In genomic region chr14:59836876-59837543, GRCm38 (mm10) we compare ENCODE assay signal across 16 mouse cellular contexts.
DNase-seq lines count a peak whose midpoint lies in the region; ATAC-seq and TF ChIP-seq lines count a peak whose summit lies in the region.
"Had no signal": no experiment of that assay in that cellular context is flagged by ENCODE, and none has a peak within 500 bp of the region (broad histone marks: within the 10 kb centered on the region; RNA-seq: fewer than 3 reads in every experiment).

No protein-coding gene starts in this region.

- no peak for DNase-seq in embryonic facial prominence, embryonic 10.5 days (ENCODE audit: low spot score)
- DNase-seq in hindbrain, postnatal 0 days (ENCODE audit: low spot score): no peak
- peak; percentile 16 to 17 for DNase-seq in right cerebral cortex, adult 2 months (ENCODE audit: low spot score in 2 of 2)
- no peak for DNase-seq in right cerebral cortex, postnatal 25 days
- DNase-seq in ovary, postnatal 14 days (ENCODE audit: low spot score): no peak
- DNase-seq: adrenal gland, postnatal 36 days; heart, postnatal 10 days; kidney, adult 9 months; layer of hippocampus, postnatal 36 days; thymus, postnatal 36 days had no signal

- H3K36me3 ChIP-seq in embryonic facial prominence, embryonic 12.5 days: no peaks in the 10 kb centered on the region
- no peaks in the 10 kb centered on the region for H3K36me3 ChIP-seq in embryonic facial prominence, embryonic 10.5 days (replicated peaks)
- H3K36me3 ChIP-seq in hindbrain, embryonic 16.5 days (ENCODE audit: control insufficient read depth, insufficient read depth, low read length): no peaks in the 10 kb centered on the region
- H3K36me3 ChIP-seq in hindbrain, postnatal 0 days (ENCODE audit: insufficient read depth, low read length): no peaks in the 10 kb centered on the region

- H3K27me3 ChIP-seq in embryonic facial prominence, embryonic 12.5 days: no peaks in the 10 kb centered on the region
- no peaks in the 10 kb centered on the region for H3K27me3 ChIP-seq in embryonic facial prominence, embryonic 10.5 days (replicated peaks; ENCODE audit: low read depth, poor library complexity, severe bottlenecking)
- no peaks in the 10 kb centered on the region for H3K27me3 ChIP-seq in hindbrain, embryonic 16.5 days (replicated peaks; ENCODE audit: control insufficient read depth, insufficient read depth, low read length)
- no peaks in the 10 kb centered on the region for H3K27me3 ChIP-seq in hindbrain, postnatal 0 days (ENCODE audit: insufficient read depth, low read length)

- no peak for ATAC-seq in embryonic facial prominence, embryonic 12.5 days (ENCODE audit: insufficient number of reproducible peaks, insufficient read depth, low FRiP score, low TSS enrichment)
- no peak for ATAC-seq in hindbrain, embryonic 16.5 days
- ATAC-seq in hindbrain, postnatal 0 days: no peak; the same call in 1 of the 2 replicates
- ATAC-seq: inflammation-experienced regulatory T-cells, adult 6 months; Patski had no signal

- H3K4me2 ChIP-seq in embryonic facial prominence, embryonic 12.5 days (replicated peaks): 0 out of 2 replicates have a peak overlapping the region, but pooled peaks have one; percentile 2
- H3K4me2 ChIP-seq in hindbrain, embryonic 16.5 days (ENCODE audit: low read length): no peak overlapping the region
- no peak overlapping the region for H3K4me2 ChIP-seq in hindbrain, postnatal 0 days (ENCODE audit: low read depth, low read length)

- H3K4me1 ChIP-seq in embryonic facial prominence, embryonic 12.5 days: peaks cover 4% of the 10 kb centered on the region; the same call in 1 of the 2 replicates
- H3K4me1 ChIP-seq in embryonic facial prominence, embryonic 10.5 days: peaks cover 14% of the 10 kb centered on the region
- H3K4me1 ChIP-seq in hindbrain, embryonic 16.5 days (ENCODE audit: control insufficient read depth, insufficient read depth, low read depth, low read length): no peaks in the 10 kb centered on the region
- no peaks in the 10 kb centered on the region for H3K4me1 ChIP-seq in hindbrain, postnatal 0 days (ENCODE audit: insufficient read depth, low read length)

- no peak overlapping the region for H3K9ac ChIP-seq in embryonic facial prominence, embryonic 12.5 days
- no peak overlapping the region for H3K9ac ChIP-seq in hindbrain, embryonic 16.5 days (ENCODE audit: low read depth, low read length)
- no peak overlapping the region for H3K9ac ChIP-seq in hindbrain, postnatal 0 days (replicated peaks; ENCODE audit: low read length)
- H3K9ac ChIP-seq: liver, embryonic 14.5 days had no signal

- H3K9me3 ChIP-seq in embryonic facial prominence, embryonic 12.5 days: no peaks in the 10 kb centered on the region
- no peaks in the 10 kb centered on the region for H3K9me3 ChIP-seq in embryonic facial prominence, embryonic 10.5 days
- no peaks in the 10 kb centered on the region for H3K9me3 ChIP-seq in hindbrain, embryonic 16.5 days (ENCODE audit: control insufficient read depth, low read length)
- H3K9me3 ChIP-seq in hindbrain, postnatal 0 days (ENCODE audit: low read length): no peaks in the 10 kb centered on the region

- peak overlapping the region; percentile 23; the same call in 1 of the 2 replicates for H3K27ac ChIP-seq in embryonic facial prominence, embryonic 12.5 days
- no peak overlapping the region for H3K27ac ChIP-seq in embryonic facial prominence, embryonic 10.5 days (replicated peaks)
- peak overlapping the region; percentile 25; the same call in 1 of the 2 replicates for H3K27ac ChIP-seq in hindbrain, embryonic 16.5 days (ENCODE audit: low read depth, low read length)
- no peak overlapping the region for H3K27ac ChIP-seq in hindbrain, postnatal 0 days
- H3K27ac ChIP-seq: liver, embryonic 14.5 days; macrophage had no signal

- H3K4me3 ChIP-seq in embryonic facial prominence, embryonic 12.5 days: no peak overlapping the region
- H3K4me3 ChIP-seq in embryonic facial prominence, embryonic 10.5 days: no peak overlapping the region
- no peak overlapping the region for H3K4me3 ChIP-seq in hindbrain, embryonic 16.5 days (ENCODE audit: low read length)
- no peak overlapping the region for H3K4me3 ChIP-seq in hindbrain, postnatal 0 days (ENCODE audit: low read length)

- WGBS in embryonic facial prominence, embryonic 12.5 days: 40% methylated on average over 10 of the region's 10 CpGs
- 56% methylated on average over 10 of the region's 10 CpGs for WGBS in embryonic facial prominence, embryonic 10.5 days
- 54% methylated on average over 10 of the region's 10 CpGs for WGBS in hindbrain, embryonic 16.5 days
- WGBS in hindbrain, postnatal 0 days: 49% methylated on average over 10 of the region's 10 CpGs

- TF ChIP-seq CTCF in hindbrain, postnatal 0 days (IDR thresholded peaks at IDR 0.05; ENCODE audit: low read depth): no peak

Comparison
In these comparisons a context has a peak if more than half of its experiments do, and no peak if none do; other contexts are left out.
1. H3K27ac ChIP-seq: peak in embryonic facial prominence, embryonic 12.5 days (single experiment) and hindbrain, embryonic 16.5 days (single experiment); none in embryonic facial prominence, embryonic 10.5 days (single experiment) and hindbrain, postnatal 0 days (single experiment).
2. DNase-seq: peak in right cerebral cortex, adult 2 months (2 of 2); none in embryonic facial prominence, embryonic 10.5 days (single experiment), hindbrain, postnatal 0 days (single experiment), right cerebral cortex, postnatal 25 days (single experiment) and ovary, postnatal 14 days (single experiment).